Mouse (Mus musculus) neural tube, embryonic 12.5 days (tissue): ENCODE results near the gene Fdps. TPM values are rescaled to one million over a fixed set of nuclear protein-coding genes. Genes with fewer than 3 reads are reported as not detected.
"Not testable (repeated sequence)": the region's sequence is repeated elsewhere in the genome, so short reads cannot be mapped to it uniquely, and the experiment has no call there.

Experiments used
- ATAC-seq: fragments of 200-750 bp; cut with Nextera tagmentation; 2 replicates; pipeline ENCODE4 v1.8.0; 2017; ENCODE audit warnings: low read depth, mild to moderate bottlenecking, moderate TSS enrichment, moderate library complexity; ENCODE audit not compliant: low FRiP score
- H3K27ac ChIP-seq: fragments of 300-500 bp; sonication (generic); 2 replicates; pipeline ENCODE4 v1.5.1; 2016
- H3K27me3 ChIP-seq: fragments of 300-500 bp; sonication (generic); replicated peaks from 2 replicates; pipeline ENCODE4 v1.6.1; 2016; ENCODE audit warnings: mild to moderate bottlenecking
- H3K36me3 ChIP-seq: fragments of 300-500 bp; sonication (generic); 2 replicates; pipeline ENCODE4 v1.6.1; 2016; ENCODE audit warnings: mild to moderate bottlenecking
- H3K4me1 ChIP-seq: fragments of 300-500 bp; sonication (generic); 2 replicates; pipeline ENCODE4 v1.6.1; 2016
- H3K4me2 ChIP-seq: fragments of 300-500 bp; sonication (generic); replicated peaks from 2 replicates; pipeline ENCODE4 v1.6.1; 2016; ENCODE audit warnings: mild to moderate bottlenecking
- H3K4me3 ChIP-seq: fragments of 300-500 bp; sonication (generic); 2 replicates; pipeline ENCODE4 v1.5.1; 2016
- H3K9ac ChIP-seq: fragments of 300-500 bp; sonication (generic); 2 replicates; pipeline ENCODE4 v1.6.1; 2016; ENCODE audit warnings: mild to moderate bottlenecking
- H3K9me3 ChIP-seq: fragments of 300-500 bp; sonication (generic); 2 replicates; pipeline ENCODE4 v1.6.1; 2016; ENCODE audit warnings: mild to moderate bottlenecking
- WGBS: fragments of 180-500 bp; shearing (Covaris S2); methylation state at CpG from one replicate; pipeline ENCODE4 v1.1.7; 2016; 5-methylcytosine and 5-hydroxymethylcytosine counted together
- polyA plus RNA-seq: library from polyadenylated mRNA; unstranded; fragments of >200 nt; fragmentation: Nextera tagmentation; extraction: Ambion mirVana; gene quantifications from 2 replicates; pipeline ENCODE4 v1.2.1, GENCODE M21; 2016

The Fdps gene
- polyA plus RNA-seq, 1 experiment from 2014 or later, result 353 TPM

- no peak overlapping the region for H3K4me3 ChIP-seq
- WGBS, result 85% methylated on average over 2 of the region's 2 CpGs
These were observed 17.6 kb downstream of the Fdps start for GRCm38 (mm10) chr3:89084133-89084532.

GRCm38 (mm10) chr3:89082287-89082686 lies 19.5 kb downstream of the Fdps start:
- not testable (repeated sequence) for ATAC-seq, H3K4me1 ChIP-seq, H3K4me2 ChIP-seq, H3K9me3 ChIP-seq, H3K27me3 ChIP-seq, H3K9ac ChIP-seq, H3K4me3 ChIP-seq, H3K27ac ChIP-seq
- peaks cover 48% of the 10 kb centered on the region for H3K36me3 ChIP-seq

More at GRCm38 (mm10) chr3:89084133-89084532, 17.6 kb downstream of the Fdps start:
- peaks cover 13% of the 10 kb centered on the region for H3K27me3 ChIP-seq
- peaks cover 53% of the 10 kb centered on the region for H3K36me3 ChIP-seq
- 0 out of 2 replicates have a peak, but pooled peaks cover 8% of the 10 kb centered on the region for H3K4me1 ChIP-seq
- no peak overlapping the region for H3K27ac ChIP-seq
- H3K9ac ChIP-seq, result no peak overlapping the region
- ATAC-seq, result no peak
- H3K4me2 ChIP-seq, result no peak overlapping the region
- no peaks in the 10 kb centered on the region for H3K9me3 ChIP-seq

- Histone ChIP-seq H3K27me3 (no peaks in the 10 kb centered on the region), H3K27ac (no peak overlapping the region), H3K9ac (no peak overlapping the region), H3K4me3 (no peak overlapping the region), H3K9me3 (no peaks in the 10 kb centered on the region), H3K36me3 (peaks cover 70% of the 10 kb centered on the region), H3K4me1 (no peaks in the 10 kb centered on the region), H3K4me2 (no peak overlapping the region)
- WGBS, result 94% methylated on average over 9 of the region's 9 CpGs
- no peak for ATAC-seq
These were observed 24.4 kb downstream of the Fdps start for GRCm38 (mm10) chr3:89077383-89077782.

- peaks cover 88% of the 10 kb centered on the region for H3K36me3 ChIP-seq
- no peak overlapping the region for H3K4me3 ChIP-seq
- ATAC-seq, result no peak
- no peaks in the 10 kb centered on the region for H3K9me3 ChIP-seq
- no peak overlapping the region for H3K9ac ChIP-seq
- H3K4me1 ChIP-seq, result no peaks in the 10 kb centered on the region
- no peaks in the 10 kb centered on the region for H3K27me3 ChIP-seq
- no peak overlapping the region for H3K4me2 ChIP-seq
- H3K27ac ChIP-seq, result no peak overlapping the region
These were observed 34.5 kb downstream of the Fdps start for GRCm38 (mm10) chr3:89067265-89067664.

GRCm38 (mm10) chr3:89061696-89062095 lies 40.1 kb downstream of the Fdps start:
- Histone ChIP-seq H3K4me2 (no peak overlapping the region), H3K27ac (no peak overlapping the region), H3K27me3 (no peaks in the 10 kb centered on the region), H3K9me3 (no peaks in the 10 kb centered on the region), H3K9ac (no peak overlapping the region), H3K4me3 (no peak overlapping the region), H3K4me1 (no peaks in the 10 kb centered on the region), H3K36me3 (peaks cover 76% of the 10 kb centered on the region)
- WGBS, result 50% methylated on average over 3 of the region's 3 CpGs
- ATAC-seq, result no peak

- Histone ChIP-seq H3K27ac (no peak overlapping the region), H3K36me3 (peaks cover 74% of the 10 kb centered on the region), H3K9ac (no peak overlapping the region), H3K4me2 (no peak overlapping the region), H3K27me3 (no peaks in the 10 kb centered on the region), H3K9me3 (no peaks in the 10 kb centered on the region), H3K4me1 (no peaks in the 10 kb centered on the region), H3K4me3 (no peak overlapping the region)
- 86% methylated on average over 3 of the region's 3 CpGs for WGBS
- no peak for ATAC-seq
These were observed 43.0 kb downstream of the Fdps start for GRCm38 (mm10) chr3:89058783-89059182.

- Histone ChIP-seq H3K9me3 (no peaks in the 10 kb centered on the region), H3K27ac (no peak overlapping the region), H3K27me3 (no peaks in the 10 kb centered on the region), H3K4me3 (no peak overlapping the region), H3K9ac (no peak overlapping the region), H3K4me2 (no peak overlapping the region), H3K36me3 (peaks cover 73% of the 10 kb centered on the region), H3K4me1 (no peaks in the 10 kb centered on the region)
- ATAC-seq, result no peak
- 96% methylated on average over 9 of the region's 9 CpGs for WGBS
These were observed 43.4 kb downstream of the Fdps start for GRCm38 (mm10) chr3:89058361-89058760.

Other genes with a start within 250 kb of the Fdps start
- gene Msto1, start 188.0 kb downstream of the Fdps start, polyA plus RNA-seq, result 43.3 and 45.5 TPM in 2 replicates
- 18.7 and 19.9 TPM in 2 replicates for gene Ash1l, start 151.3 kb downstream of the Fdps start, polyA plus RNA-seq
- gene Dap3, start 150.8 kb downstream of the Fdps start, polyA plus RNA-seq, result 148 and 157 TPM in 2 replicates
- gene Rusc1, start 8.6 kb downstream of the Fdps start, polyA plus RNA-seq, result 70.2 and 78.8 TPM in 2 replicates
- not detected in 2 replicates for gene Gm43738, start 860 bp downstream of the Fdps start, polyA plus RNA-seq
- gene Pklr, start 34.2 kb upstream of the Fdps start, polyA plus RNA-seq, result 0.43 and 0.46 TPM in 2 replicates
- 19.5 and 23.2 TPM in 2 replicates for gene Hcn3, start 58.2 kb upstream of the Fdps start, polyA plus RNA-seq
- 38.5 and 43.0 TPM in 2 replicates for gene Clk2, start 62.8 kb upstream of the Fdps start, polyA plus RNA-seq
- gene Scamp3, start 75.5 kb upstream of the Fdps start, polyA plus RNA-seq, result 109 and 110 TPM in 2 replicates
- gene Fam189b, start 81.2 kb upstream of the Fdps start, polyA plus RNA-seq, result 34.1 and 42.5 TPM in 2 replicates
- 44.0 and 50.3 TPM in 2 replicates for gene Gba, start 101.0 kb upstream of the Fdps start, polyA plus RNA-seq
- 46.4 and 48.2 TPM in 2 replicates for gene Thbs3, start 113.2 kb upstream of the Fdps start, polyA plus RNA-seq
- gene Mtx1, start 125.1 kb upstream of the Fdps start, polyA plus RNA-seq, result 174 TPM in 2 replicates
- 0.84 and 1.1 TPM in 2 replicates for gene Muc1, start 127.1 kb upstream of the Fdps start, polyA plus RNA-seq
- 232 and 252 TPM in 2 replicates for gene Krtcap2, start 144.0 kb upstream of the Fdps start, polyA plus RNA-seq
- 32.4 and 33.5 TPM in 2 replicates for gene Trim46, start 144.3 kb upstream of the Fdps start, polyA plus RNA-seq
- gene Dpm3, start 157.4 kb upstream of the Fdps start, polyA plus RNA-seq, result 76.4 and 83.4 TPM in 2 replicates
- 39.0 and 40.2 TPM in 2 replicates for gene Slc50a1, start 168.6 kb upstream of the Fdps start, polyA plus RNA-seq
- gene Efna1, start 179.2 kb upstream of the Fdps start, polyA plus RNA-seq, result 14.4 and 15.9 TPM in 2 replicates
- gene Efna3, start 221.0 kb upstream of the Fdps start, polyA plus RNA-seq, result 51.3 and 54.7 TPM in 2 replicates
- 15.8 and 17.8 TPM in 2 replicates for gene Efna4, start 236.1 kb upstream of the Fdps start, polyA plus RNA-seq
- 37.1 and 40.4 TPM in 2 replicates for gene Adam15, start 248.0 kb upstream of the Fdps start, polyA plus RNA-seq